Mouse (Mus musculus) C2C12 (cell line): ENCODE results near the gene Oaf. TPM values are rescaled to one million over a fixed set of nuclear protein-coding genes. Genes with fewer than 3 reads are reported as not detected.
A peak's percentile ranks its signal among the peaks of the same experiment; 100 is the strongest.

Source experiments
- H3K27me3 ChIP-seq: one replicate; pipeline ENCODE4 v1.6.1; 2011; ENCODE audit not compliant: control insufficient read depth, insufficient read depth, insufficient read length
- H3K36me3 ChIP-seq: one replicate; pipeline ENCODE4 v1.6.1; 2011; ENCODE audit not compliant: control insufficient read depth, insufficient read depth
- H3K4me3 ChIP-seq: one replicate; pipeline ENCODE4 v1.5.1; 2011; ENCODE audit warnings: mild to moderate bottlenecking, control low read depth; ENCODE audit not compliant: poor library complexity, insufficient read depth, severe bottlenecking
- H3K79me2 ChIP-seq: one replicate; pipeline ENCODE4 v1.6.1; 2011; ENCODE audit not compliant: control insufficient read depth, insufficient read depth
- H3K79me3 ChIP-seq: one replicate; pipeline ENCODE4 v1.6.1; 2011; ENCODE audit warnings: low read depth, control low read depth
- H3ac ChIP-seq: one replicate; pipeline ENCODE3; 2011; ENCODE audit warnings: low read depth; ENCODE audit not compliant: control insufficient read depth, insufficient read length
- CEBPB ChIP-seq: IDR thresholded peaks from one replicate; pipeline ENCODE4 v1.6.1; 2011; ENCODE audit warnings: low read depth, mild to moderate bottlenecking, control low read depth, moderate library complexity
- CTCF ChIP-seq: IDR thresholded peaks from one replicate; pipeline ENCODE4 v1.5.1; 2011; ENCODE audit not compliant: control insufficient read depth, insufficient read depth, insufficient read length
- FOSL1 ChIP-seq: IDR thresholded peaks from one replicate; pipeline ENCODE4 v1.8.0; 2011; ENCODE audit warnings: mild to moderate bottlenecking, low read length; ENCODE audit not compliant: poor library complexity, insufficient read depth, severe bottlenecking
- MAX ChIP-seq: IDR thresholded peaks from one replicate; pipeline ENCODE4 v1.6.1; 2011; ENCODE audit warnings: mild to moderate bottlenecking, control low read depth
- MYOD1 ChIP-seq: IDR thresholded peaks from one replicate; pipeline ENCODE4 v1.6.1; 2011; ENCODE audit warnings: low read depth; ENCODE audit not compliant: control insufficient read depth, insufficient read length
- MYOG ChIP-seq: IDR thresholded peaks from one replicate; pipeline ENCODE4 v1.6.1; 2011; ENCODE audit not compliant: control insufficient read depth, insufficient read length; ENCODE audit errors: extremely low read depth
- USF1 ChIP-seq: IDR thresholded peaks from one replicate; pipeline ENCODE4 v1.6.1; 2011; ENCODE audit warnings: low read depth, mild to moderate bottlenecking, control low read depth, moderate library complexity
- polyA plus RNA-seq: library from polyadenylated mRNA; unstranded; fragments of >200 nt; fragmentation: generic; extraction: Trizol; gene quantifications from one replicate; pipeline ENCODE4 v1.2.1, GENCODE M21; 2012; ENCODE audit warnings: missing spikeins

Gene Oaf
- polyA plus RNA-seq, 1 experiment: 86.9 TPM

- no peaks in the 10 kb centered on the region for H3K79me3 ChIP-seq
- no peak for TF ChIP-seq CTCF
Measured at GRCm38 (mm10) chr9:43262390-43262789, 22.7 kb upstream of the Oaf start.

GRCm38 (mm10) chr9:43261941-43262340 is 22.2 kb upstream of the Oaf start:
- Histone ChIP-seq H3K79me2 (no peaks in the 10 kb centered on the region), H3K36me3 (no peaks in the 10 kb centered on the region), H3K27me3 (no peaks in the 10 kb centered on the region), H3K4me3 (no peak overlapping the region), H3ac (no peak overlapping the region), H3K79me3 (no peaks in the 10 kb centered on the region)
- TF ChIP-seq FOSL1 (peak; percentile 34), CTCF (peak; percentile 18), CEBPB (no peak)

More at GRCm38 (mm10) chr9:43262390-43262789, 22.7 kb upstream of the Oaf start:
- no peak overlapping the region for H3ac ChIP-seq
- no peak overlapping the region for H3K4me3 ChIP-seq
- H3K27me3 ChIP-seq: no peaks in the 10 kb centered on the region
- H3K79me2 ChIP-seq: no peaks in the 10 kb centered on the region
- no peaks in the 10 kb centered on the region for H3K36me3 ChIP-seq

- no peak for TF ChIP-seq CEBPB
- no peak for TF ChIP-seq FOSL1
- no peak for TF ChIP-seq MYOG
- no peak for TF ChIP-seq MAX
- TF ChIP-seq MYOD1: no peak
- no peak for TF ChIP-seq CTCF
- TF ChIP-seq USF1: no peak
- no peaks in the 10 kb centered on the region for H3K79me3 ChIP-seq
- H3K79me2 ChIP-seq: no peaks in the 10 kb centered on the region
- H3K36me3 ChIP-seq: no peaks in the 10 kb centered on the region
- H3K27me3 ChIP-seq: no peaks in the 10 kb centered on the region
- H3K4me3 ChIP-seq: no peak overlapping the region
- H3ac ChIP-seq: no peak overlapping the region
Measured at GRCm38 (mm10) chr9:43261124-43261907, 21.6 kb upstream of the Oaf start.

- no peak for TF ChIP-seq FOSL1
- TF ChIP-seq MYOD1: no peak
- no peak for TF ChIP-seq CTCF
- TF ChIP-seq CEBPB: no peak
- no peak for TF ChIP-seq USF1
- TF ChIP-seq MAX: no peak
- no peak for TF ChIP-seq MYOG
- H3K79me3 ChIP-seq: no peaks in the 10 kb centered on the region
- no peaks in the 10 kb centered on the region for H3K27me3 ChIP-seq
- H3K36me3 ChIP-seq: no peaks in the 10 kb centered on the region
- no peak overlapping the region for H3K4me3 ChIP-seq
- no peak overlapping the region for H3ac ChIP-seq
- no peaks in the 10 kb centered on the region for H3K79me2 ChIP-seq
Measured at GRCm38 (mm10) chr9:43260661-43261060, 20.9 kb upstream of the Oaf start.

- no peak overlapping the region for H3ac ChIP-seq
- H3K4me3 ChIP-seq: no peak overlapping the region
- TF ChIP-seq FOSL1 (no peak), MYOG (no peak), USF1 (no peak), MYOD1 (no peak), CTCF (no peak), CEBPB (no peak), MAX (no peak)
- H3K27me3 ChIP-seq: no peaks in the 10 kb centered on the region
- H3K36me3 ChIP-seq: no peaks in the 10 kb centered on the region
- H3K79me2 ChIP-seq: no peaks in the 10 kb centered on the region
- no peaks in the 10 kb centered on the region for H3K79me3 ChIP-seq
Measured at GRCm38 (mm10) chr9:43253271-43253681, 13.6 kb upstream of the Oaf start.

GRCm38 (mm10) chr9:43252790-43253189 is 13.1 kb upstream of the Oaf start:
- Histone ChIP-seq H3K36me3 (no peaks in the 10 kb centered on the region), H3K27me3 (no peaks in the 10 kb centered on the region), H3K4me3 (no peak overlapping the region), H3ac (no peak overlapping the region), H3K79me2 (no peaks in the 10 kb centered on the region), H3K79me3 (no peaks in the 10 kb centered on the region)
- TF ChIP-seq MAX (no peak), FOSL1 (no peak), CEBPB (no peak), CTCF (no peak), MYOG (no peak), USF1 (no peak), MYOD1 (no peak)
